Mouse (Mus musculus): ENCODE data around the gene Cdk2ap2. TPM values are rescaled to one million over a fixed set of nuclear protein-coding genes. Genes with fewer than 3 reads are reported as not detected.

The Cdk2ap2 gene
- polyA plus RNA-seq (2015; fragmentation: Illumina TruSeq; extraction: RNeasy Lipid Tissue Mini Kit (QIAGEN cat#74804); ENCODE audit: insufficient read depth, low replicate concordance) = 46.1 TPM

GRCm38 (mm10) chr19:4096642-4097440 lies at the start of gene Cdk2ap2:
Gene Cdk2ap2 (plus strand): TSS chr19:4097182.

GRCm38 (mm10) chr19:4059069-4059740 lies 37.8 kb upstream of the Cdk2ap2 start, which contains the start of gene Gstp3:
Gene Gstp3 (minus strand): TSS chr19:4059569.

GRCm38 (mm10) chr19:4081394-4081793 lies 15.6 kb upstream of the Cdk2ap2 start, which contains the start of gene Cabp2:
Gene Cabp2 (plus strand): TSS chr19:4081578.

GRCm38 (mm10) chr19:4099837-4100717 lies 3.1 kb downstream of the Cdk2ap2 start, which contains the start of gene Pitpnm1:
Gene Pitpnm1 (plus strand): TSS chr19:4099998.

GRCm38 (mm10) chr19:4125741-4126696 lies 29.0 kb downstream of the Cdk2ap2 start, which contains the start of gene Aip:
Gene Aip (minus strand): TSS chr19:4125858.

GRCm38 (mm10) chr19:4139446-4139845 lies 42.5 kb downstream of the Cdk2ap2 start, which contains the start of gene Gpr152:
Gene Gpr152 (plus strand): TSS chr19:4139787.

GRCm38 (mm10) chr19:4143759-4144268 lies 46.8 kb downstream of the Cdk2ap2 start, which contains the start of gene Cabp4:
Gene Cabp4 (minus strand): TSS chr19:4144033.

GRCm38 (mm10) chr19:4148491-4148806 lies 51.5 kb downstream of the Cdk2ap2 start, which contains the start of gene Coro1b:
Gene Coro1b (plus strand): TSS chr19:4148619.

Other genes starting within 250 kb of the Cdk2ap2 start
- 68.8 TPM for gene Chka, start 245.4 kb upstream of the Cdk2ap2 start, polyA plus RNA-seq (2015; fragmentation: Illumina TruSeq; extraction: RNeasy Lipid Tissue Mini Kit (QIAGEN cat#74804); ENCODE audit: insufficient read depth, low replicate concordance)
- gene Tcirg1, start 190.0 kb upstream of the Cdk2ap2 start, polyA plus RNA-seq (2015; fragmentation: Illumina TruSeq; extraction: RNeasy Lipid Tissue Mini Kit (QIAGEN cat#74804); ENCODE audit: insufficient read depth, low replicate concordance) = 55.5 TPM
- 42.9 TPM for gene Ndufs8, start 184.4 kb upstream of the Cdk2ap2 start, polyA plus RNA-seq (2015; fragmentation: Illumina TruSeq; extraction: RNeasy Lipid Tissue Mini Kit (QIAGEN cat#74804); ENCODE audit: insufficient read depth, low replicate concordance)
- 10.8 TPM for gene Aldh3b1, start 167.4 kb upstream of the Cdk2ap2 start, polyA plus RNA-seq (2015; fragmentation: Illumina TruSeq; extraction: RNeasy Lipid Tissue Mini Kit (QIAGEN cat#74804); ENCODE audit: insufficient read depth, low replicate concordance)
- gene Unc93b1, start 162.0 kb upstream of the Cdk2ap2 start, polyA plus RNA-seq (2015; fragmentation: Illumina TruSeq; extraction: RNeasy Lipid Tissue Mini Kit (QIAGEN cat#74804); ENCODE audit: insufficient read depth, low replicate concordance) = 210 TPM
- not detected for gene Aldh3b3, start 138.5 kb upstream of the Cdk2ap2 start, polyA plus RNA-seq (2015; fragmentation: Illumina TruSeq; extraction: RNeasy Lipid Tissue Mini Kit (QIAGEN cat#74804); ENCODE audit: insufficient read depth, low replicate concordance)
- not detected for gene Aldh3b2, start 124.9 kb upstream of the Cdk2ap2 start, polyA plus RNA-seq (2015; fragmentation: Illumina TruSeq; extraction: RNeasy Lipid Tissue Mini Kit (QIAGEN cat#74804); ENCODE audit: insufficient read depth, low replicate concordance)
- 2.4 TPM for gene Acy3, start 110.6 kb upstream of the Cdk2ap2 start, polyA plus RNA-seq (2015; fragmentation: Illumina TruSeq; extraction: RNeasy Lipid Tissue Mini Kit (QIAGEN cat#74804); ENCODE audit: insufficient read depth, low replicate concordance)
- not detected for gene Tbx10, start 104.4 kb upstream of the Cdk2ap2 start, polyA plus RNA-seq (2015; fragmentation: Illumina TruSeq; extraction: RNeasy Lipid Tissue Mini Kit (QIAGEN cat#74804); ENCODE audit: insufficient read depth, low replicate concordance)
- 4.0 TPM for gene Nudt8, start 96.6 kb upstream of the Cdk2ap2 start, polyA plus RNA-seq (2015; fragmentation: Illumina TruSeq; extraction: RNeasy Lipid Tissue Mini Kit (QIAGEN cat#74804); ENCODE audit: insufficient read depth, low replicate concordance)
- gene Gm49405, start 96.6 kb upstream of the Cdk2ap2 start, polyA plus RNA-seq (2015; fragmentation: Illumina TruSeq; extraction: RNeasy Lipid Tissue Mini Kit (QIAGEN cat#74804); ENCODE audit: insufficient read depth, low replicate concordance) = 3.0 TPM
- 3.4 TPM for gene Doc2g, start 93.9 kb upstream of the Cdk2ap2 start, polyA plus RNA-seq (2015; fragmentation: Illumina TruSeq; extraction: RNeasy Lipid Tissue Mini Kit (QIAGEN cat#74804); ENCODE audit: insufficient read depth, low replicate concordance)
- gene Ndufv1, start 84.4 kb upstream of the Cdk2ap2 start, polyA plus RNA-seq (2015; fragmentation: Illumina TruSeq; extraction: RNeasy Lipid Tissue Mini Kit (QIAGEN cat#74804); ENCODE audit: insufficient read depth, low replicate concordance) = 41.0 TPM
- 108 TPM for gene Gstp1, start 59.2 kb upstream of the Cdk2ap2 start, polyA plus RNA-seq (2015; fragmentation: Illumina TruSeq; extraction: RNeasy Lipid Tissue Mini Kit (QIAGEN cat#74804); ENCODE audit: insufficient read depth, low replicate concordance)
- 5.3 TPM for gene Gstp2, start 51.2 kb upstream of the Cdk2ap2 start, polyA plus RNA-seq (2015; fragmentation: Illumina TruSeq; extraction: RNeasy Lipid Tissue Mini Kit (QIAGEN cat#74804); ENCODE audit: insufficient read depth, low replicate concordance)
- gene Gstp3, start 37.6 kb upstream of the Cdk2ap2 start, polyA plus RNA-seq (2015; fragmentation: Illumina TruSeq; extraction: RNeasy Lipid Tissue Mini Kit (QIAGEN cat#74804); ENCODE audit: insufficient read depth, low replicate concordance) = 9.2 TPM
- gene Cabp2, start 15.6 kb upstream of the Cdk2ap2 start, polyA plus RNA-seq (2015; fragmentation: Illumina TruSeq; extraction: RNeasy Lipid Tissue Mini Kit (QIAGEN cat#74804); ENCODE audit: insufficient read depth, low replicate concordance) = not detected
- 39.9 TPM for gene Pitpnm1, start 2.8 kb downstream of the Cdk2ap2 start, polyA plus RNA-seq (2015; fragmentation: Illumina TruSeq; extraction: RNeasy Lipid Tissue Mini Kit (QIAGEN cat#74804); ENCODE audit: insufficient read depth, low replicate concordance)
- gene Aip, start 28.7 kb downstream of the Cdk2ap2 start, polyA plus RNA-seq (2015; fragmentation: Illumina TruSeq; extraction: RNeasy Lipid Tissue Mini Kit (QIAGEN cat#74804); ENCODE audit: insufficient read depth, low replicate concordance) = 28.1 TPM
- 0.10 TPM for gene Gpr152, start 42.6 kb downstream of the Cdk2ap2 start, polyA plus RNA-seq (2015; fragmentation: Illumina TruSeq; extraction: RNeasy Lipid Tissue Mini Kit (QIAGEN cat#74804); ENCODE audit: insufficient read depth, low replicate concordance)
- gene Cabp4, start 46.9 kb downstream of the Cdk2ap2 start, polyA plus RNA-seq (2015; fragmentation: Illumina TruSeq; extraction: RNeasy Lipid Tissue Mini Kit (QIAGEN cat#74804); ENCODE audit: insufficient read depth, low replicate concordance) = 6.4 TPM
- 285 TPM for gene Coro1b, start 51.4 kb downstream of the Cdk2ap2 start, polyA plus RNA-seq (2015; fragmentation: Illumina TruSeq; extraction: RNeasy Lipid Tissue Mini Kit (QIAGEN cat#74804); ENCODE audit: insufficient read depth, low replicate concordance)
- gene Ptprcap, start 56.4 kb downstream of the Cdk2ap2 start, polyA plus RNA-seq (2015; fragmentation: Illumina TruSeq; extraction: RNeasy Lipid Tissue Mini Kit (QIAGEN cat#74804); ENCODE audit: insufficient read depth, low replicate concordance) = 73.4 TPM
- 27.8 TPM for gene Rps6kb2, start 66.2 kb downstream of the Cdk2ap2 start, polyA plus RNA-seq (2015; fragmentation: Illumina TruSeq; extraction: RNeasy Lipid Tissue Mini Kit (QIAGEN cat#74804); ENCODE audit: insufficient read depth, low replicate concordance)
- 35.2 TPM for gene Carns1, start 78.3 kb downstream of the Cdk2ap2 start, polyA plus RNA-seq (2015; fragmentation: Illumina TruSeq; extraction: RNeasy Lipid Tissue Mini Kit (QIAGEN cat#74804); ENCODE audit: insufficient read depth, low replicate concordance)
- gene Tbc1d10c, start 94.1 kb downstream of the Cdk2ap2 start, polyA plus RNA-seq (2015; fragmentation: Illumina TruSeq; extraction: RNeasy Lipid Tissue Mini Kit (QIAGEN cat#74804); ENCODE audit: insufficient read depth, low replicate concordance) = 187 TPM
- 364 TPM for gene Ppp1ca, start 94.9 kb downstream of the Cdk2ap2 start, polyA plus RNA-seq (2015; fragmentation: Illumina TruSeq; extraction: RNeasy Lipid Tissue Mini Kit (QIAGEN cat#74804); ENCODE audit: insufficient read depth, low replicate concordance)
- gene Rad9a, start 104.5 kb downstream of the Cdk2ap2 start, polyA plus RNA-seq (2015; fragmentation: Illumina TruSeq; extraction: RNeasy Lipid Tissue Mini Kit (QIAGEN cat#74804); ENCODE audit: insufficient read depth, low replicate concordance) = 41.7 TPM
- gene Clcf1, start 117.1 kb downstream of the Cdk2ap2 start, polyA plus RNA-seq (2015; fragmentation: Illumina TruSeq; extraction: RNeasy Lipid Tissue Mini Kit (QIAGEN cat#74804); ENCODE audit: insufficient read depth, low replicate concordance) = 57.2 TPM
- gene AC109138.7, start 117.2 kb downstream of the Cdk2ap2 start, polyA plus RNA-seq (2015; fragmentation: Illumina TruSeq; extraction: RNeasy Lipid Tissue Mini Kit (QIAGEN cat#74804); ENCODE audit: insufficient read depth, low replicate concordance) = not detected
- gene Pold4, start 134.7 kb downstream of the Cdk2ap2 start, polyA plus RNA-seq (2015; fragmentation: Illumina TruSeq; extraction: RNeasy Lipid Tissue Mini Kit (QIAGEN cat#74804); ENCODE audit: insufficient read depth, low replicate concordance) = 91.3 TPM
- gene Ssh3, start 172.0 kb downstream of the Cdk2ap2 start, polyA plus RNA-seq (2015; fragmentation: Illumina TruSeq; extraction: RNeasy Lipid Tissue Mini Kit (QIAGEN cat#74804); ENCODE audit: insufficient read depth, low replicate concordance) = 18.0 TPM
- 3.6 TPM for gene Ankrd13d, start 186.0 kb downstream of the Cdk2ap2 start, polyA plus RNA-seq (2015; fragmentation: Illumina TruSeq; extraction: RNeasy Lipid Tissue Mini Kit (QIAGEN cat#74804); ENCODE audit: insufficient read depth, low replicate concordance)
- gene Grk2, start 209.0 kb downstream of the Cdk2ap2 start, polyA plus RNA-seq (2015; fragmentation: Illumina TruSeq; extraction: RNeasy Lipid Tissue Mini Kit (QIAGEN cat#74804); ENCODE audit: insufficient read depth, low replicate concordance) = 285 TPM

Data from spleen, adult 10 weeks (tissue).